Comparison of ENCODE assay signal across 8 mouse cellular contexts in the genomic region with DNA sequence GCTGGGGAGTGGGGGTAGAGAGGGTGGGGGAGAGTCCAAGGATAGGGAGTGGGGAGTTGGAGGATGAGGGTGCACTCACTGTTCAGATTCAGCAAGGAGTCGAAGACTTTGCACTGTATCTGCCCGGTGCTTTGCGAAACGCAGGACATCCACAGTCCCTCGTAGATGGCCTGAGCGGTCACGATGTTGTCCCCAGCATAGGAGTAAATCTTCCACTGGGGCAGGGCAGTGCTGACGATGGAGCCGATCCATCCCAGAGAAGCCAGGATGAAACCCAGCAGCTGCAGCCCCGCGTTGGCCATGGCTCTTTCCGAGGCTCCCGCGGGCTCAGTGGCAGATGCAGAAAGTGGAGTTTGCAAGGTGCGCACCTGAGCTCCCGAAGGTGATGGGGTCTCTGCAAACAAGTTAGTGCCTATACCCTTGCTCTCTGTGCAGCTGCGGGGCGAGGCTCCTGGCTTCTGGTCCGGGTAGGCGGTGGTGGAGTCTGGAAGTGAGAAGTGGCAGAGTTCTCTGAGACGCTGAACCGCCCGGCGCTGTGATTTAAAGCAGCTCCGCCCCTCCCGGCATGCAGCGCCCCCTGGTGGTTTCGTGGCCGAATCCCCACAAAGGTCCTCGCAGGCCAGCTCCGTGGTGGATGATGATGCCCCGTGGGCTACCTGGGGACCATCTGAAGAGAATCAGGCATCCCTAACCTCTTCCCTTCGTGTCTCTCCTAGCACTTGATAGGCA. TPM values are rescaled to one million over a fixed set of nuclear protein-coding genes. Genes with fewer than 3 reads are reported as not detected.
A peak's percentile ranks its signal among the peaks of the same experiment; 100 is the strongest.
DNase-seq lines count a peak whose midpoint lies in the region; ATAC-seq and TF ChIP-seq lines count a peak whose summit lies in the region.

Gene Cldn1 (minus strand): TSS at position 517 of the 729 bp plus-strand sequence.

- H3K27ac ChIP-seq in bone marrow, adult 2 months (ENCODE audit: control insufficient read depth, insufficient read depth, low read depth, low read length, poor library complexity): peak within 1 kb of the TSS; percentile 4; the same call in 1 of the 2 replicates
- no peak within 1 kb of the TSS; the same call in 1 of the 2 replicates for H3K27ac ChIP-seq in embryonic facial prominence, embryonic 14.5 days (replicated peaks; ENCODE audit: low read depth, low read length)
- H3K27ac ChIP-seq in heart, adult 2 months: no peak within 1 kb of the TSS
- H3K27ac ChIP-seq in limb, embryonic 12.5 days: no peak within 1 kb of the TSS
- H3K27ac ChIP-seq in midbrain, embryonic 14.5 days (replicated peaks; ENCODE audit: low read depth, low read length): no peak within 1 kb of the TSS
- H3K27ac ChIP-seq in small intestine, adult 2 months (ENCODE audit: insufficient read depth, low read depth, low read length): no peak within 1 kb of the TSS

- TF ChIP-seq EP300 in heart, adult 2 months (IDR thresholded peaks at IDR 0.05; ENCODE audit: insufficient read depth, low read depth, low read length): no peak

- H3K4me2 ChIP-seq in embryonic facial prominence, embryonic 14.5 days (ENCODE audit: low read depth, low read length): peak within 1 kb of the TSS; percentile 94
- peak within 1 kb of the TSS; percentile 82 for H3K4me2 ChIP-seq in limb, embryonic 12.5 days
- peak within 1 kb of the TSS; percentile 93 for H3K4me2 ChIP-seq in midbrain, embryonic 14.5 days (ENCODE audit: low read length)

- WGBS in bone marrow, adult 2 months: 5% methylated on average over 33 of the region's 33 CpGs
- 3% methylated on average over 33 of the region's 33 CpGs for WGBS in embryonic facial prominence, embryonic 14.5 days
- WGBS in heart, adult 2 months: 4% methylated on average over 33 of the region's 33 CpGs
- 3% methylated on average over 33 of the region's 33 CpGs for WGBS in limb, embryonic 12.5 days
- WGBS in midbrain, embryonic 14.5 days: 3% methylated on average over 33 of the region's 33 CpGs
- 4% methylated on average over 33 of the region's 33 CpGs for WGBS in small intestine, adult 2 months

- H3K9ac ChIP-seq in embryonic facial prominence, embryonic 14.5 days (ENCODE audit: low read depth, low read length): peak within 1 kb of the TSS; percentile 63
- no peak within 1 kb of the TSS; the same call in 1 of the 2 replicates for H3K9ac ChIP-seq in heart, adult 2 months (ENCODE audit: low read depth, low read length)
- peak within 1 kb of the TSS; percentile 61 for H3K9ac ChIP-seq in limb, embryonic 12.5 days (replicated peaks)
- H3K9ac ChIP-seq in midbrain, embryonic 14.5 days (replicated peaks; ENCODE audit: low read length): peak within 1 kb of the TSS; percentile 42; the same call in 1 of the 2 replicates

- TF ChIP-seq POLR2A in bone marrow, adult 2 months (IDR thresholded peaks at IDR 0.05; ENCODE audit: borderline replicate concordance, control insufficient read depth, low read depth, low read length): peak; percentile 39; the same call in 1 of the 2 replicates
- TF ChIP-seq POLR2A in heart, adult 2 months (IDR thresholded peaks at IDR 0.05; ENCODE audit: insufficient read depth, low read depth, low read length): no peak
- TF ChIP-seq POLR2A in small intestine, adult 2 months (IDR thresholded peaks at IDR 0.05; ENCODE audit: low read depth, low read length): no peak

- H3K27me3 ChIP-seq in embryonic facial prominence, embryonic 14.5 days (replicated peaks; ENCODE audit: control insufficient read depth, insufficient read depth, low read length): no peaks in the 10 kb centered on the region
- H3K27me3 ChIP-seq in heart, adult 2 months (ENCODE audit: control insufficient read depth, insufficient read depth, low read length): no peaks in the 10 kb centered on the region
- H3K27me3 ChIP-seq in limb, embryonic 12.5 days: peaks cover 11% of the 10 kb centered on the region; the same call in 1 of the 2 replicates
- no peaks in the 10 kb centered on the region for H3K27me3 ChIP-seq in midbrain, embryonic 14.5 days (ENCODE audit: control insufficient read depth, insufficient read depth, low read length)
- H3K27me3 ChIP-seq in small intestine, adult 2 months (ENCODE audit: control insufficient read depth, insufficient read depth, low read length): no peaks in the 10 kb centered on the region

- no peaks in the 10 kb centered on the region for H3K79me2 ChIP-seq in heart, adult 2 months (replicated peaks; ENCODE audit: control insufficient read depth, insufficient read depth, low read length)

- TF ChIP-seq CTCF in bone marrow, adult 2 months (IDR thresholded peaks at IDR 0.05; ENCODE audit: control insufficient read depth, insufficient read depth, low read length): peak; percentile 75
- TF ChIP-seq CTCF in heart, adult 2 months (IDR thresholded peaks at IDR 0.05): peak; percentile 88
- TF ChIP-seq CTCF in small intestine, adult 2 months (IDR thresholded peaks at IDR 0.05; ENCODE audit: extremely low read depth, insufficient read length, insufficient replicate concordance, low read depth, low read length): peak; percentile 60; the same call in 1 of the 2 replicates

- intact Hi-C loops in heart, adult 2 months (cut with DNase I): loop anchor here (2.0 kb wide), 2 partner anchors 137 to 405 kb away; no protein-coding TSS in a partner anchor

- ATAC-seq in embryonic facial prominence, embryonic 14.5 days (ENCODE audit: low read depth): peak; percentile 88
- peak; percentile 89 for ATAC-seq in limb, embryonic 12.5 days (ENCODE audit: insufficient number of reproducible peaks, insufficient read depth, low FRiP score, low TSS enrichment, low read depth)
- peak; percentile 79; the same call in 1 of the 2 replicates for ATAC-seq in midbrain, embryonic 14.5 days (ENCODE audit: low FRiP score, low TSS enrichment)
- ATAC-seq in inflammation-experienced regulatory T-cells, adult 6 months: no peak

- no peaks in the 10 kb centered on the region; the same call in 1 of the 2 replicates for H3K4me1 ChIP-seq in bone marrow, adult 2 months (ENCODE audit: control insufficient read depth, insufficient read depth, low read length)
- no peaks in the 10 kb centered on the region for H3K4me1 ChIP-seq in embryonic facial prominence, embryonic 14.5 days (ENCODE audit: control insufficient read depth, insufficient read depth, low read length)
- no peaks in the 10 kb centered on the region for H3K4me1 ChIP-seq in heart, adult 2 months (ENCODE audit: control insufficient read depth, insufficient read depth, low read length)
- H3K4me1 ChIP-seq in limb, embryonic 12.5 days (replicated peaks): no peaks in the 10 kb centered on the region
- H3K4me1 ChIP-seq in midbrain, embryonic 14.5 days (ENCODE audit: control insufficient read depth, insufficient read depth, low read length): 0 out of 2 replicates have a peak, but pooled peaks cover 5% of the 10 kb centered on the region
- H3K4me1 ChIP-seq in small intestine, adult 2 months (ENCODE audit: control insufficient read depth, insufficient read depth, insufficient read length, low read length): no peaks in the 10 kb centered on the region

- no peaks in the 10 kb centered on the region for H3K36me3 ChIP-seq in embryonic facial prominence, embryonic 14.5 days (ENCODE audit: control insufficient read depth, insufficient read depth, low read length)
- H3K36me3 ChIP-seq in heart, adult 2 months (ENCODE audit: control insufficient read depth, insufficient read depth, low read length): no peaks in the 10 kb centered on the region
- H3K36me3 ChIP-seq in limb, embryonic 12.5 days: no peaks in the 10 kb centered on the region
- H3K36me3 ChIP-seq in midbrain, embryonic 14.5 days (ENCODE audit: control insufficient read depth, insufficient read depth, low read length): no peaks in the 10 kb centered on the region
- H3K36me3 ChIP-seq in small intestine, adult 2 months (ENCODE audit: control insufficient read depth, insufficient read depth, low read length): no peaks in the 10 kb centered on the region

- H3K9me3 ChIP-seq in embryonic facial prominence, embryonic 14.5 days (ENCODE audit: control insufficient read depth, low read length): no peaks in the 10 kb centered on the region
- H3K9me3 ChIP-seq in limb, embryonic 12.5 days: no peaks in the 10 kb centered on the region
- no peaks in the 10 kb centered on the region for H3K9me3 ChIP-seq in midbrain, embryonic 14.5 days (ENCODE audit: control insufficient read depth, low read length)

- DNase-seq in embryonic facial prominence, embryonic 14.5 days (ENCODE audit: low spot score): peak; percentile 89
- DNase-seq in heart, adult 2 months: peak; percentile 54 to 83
- DNase-seq in kidney, adult 8-10 months: peak; percentile 74 to 86
- DNase-seq in midbrain, embryonic 14.5 days: peak; percentile 89

- peak within 1 kb of the TSS; percentile 77 for H3K4me3 ChIP-seq in bone marrow, adult 2 months (replicated peaks; ENCODE audit: control insufficient read depth, low read depth, low read length)
- H3K4me3 ChIP-seq in embryonic facial prominence, embryonic 14.5 days (ENCODE audit: low read depth, low read length): peak within 1 kb of the TSS; percentile 48
- H3K4me3 ChIP-seq in heart, adult 2 months: peak within 1 kb of the TSS; percentile 26
- H3K4me3 ChIP-seq in limb, embryonic 12.5 days (replicated peaks): peak within 1 kb of the TSS; percentile 48
- peak within 1 kb of the TSS; percentile 44 for H3K4me3 ChIP-seq in midbrain, embryonic 14.5 days (replicated peaks; ENCODE audit: low read depth, low read length)
- H3K4me3 ChIP-seq in small intestine, adult 2 months (ENCODE audit: low read depth, low read length): peak within 1 kb of the TSS; percentile 40

RNA-seq across cellular contexts. Expression of gene Cldn1, which starts in this region (rescaled TPM):
- 2.6 and 4.6 TPM in 2 replicates for polyA plus RNA-seq in bone marrow, adult 2 months (2011; ENCODE audit: insufficient read depth, insufficient read length, low replicate concordance, missing spikeins)
- 22.8 and 25.4 TPM in 2 replicates for polyA plus RNA-seq in embryonic facial prominence, embryonic 14.5 days (2014; fragmentation: Nextera tagmentation; extraction: Ambion mirVana)
- under 1 TPM; 0.31 to 0.36 TPM for total RNA-seq in heart, adult 2 months (2021)
- polyA plus RNA-seq in heart, adult 2 months (2012; rRNA removed): 0.49 and 0.67 TPM in 2 replicates
- 4.0 and 4.2 TPM in 2 replicates for polyA plus RNA-seq in limb, embryonic 12.5 days (2016; fragmentation: Nextera tagmentation; extraction: Ambion mirVana)
- 2.5 and 3.6 TPM in 2 replicates for polyA plus RNA-seq in midbrain, embryonic 14.5 days (2014; fragmentation: Nextera tagmentation; extraction: Ambion mirVana)
- polyA plus RNA-seq in small intestine, adult 2 months (2012; rRNA removed): 0.11 and 0.15 TPM in 2 replicates
- polyA plus RNA-seq in inflammation-experienced regulatory T-cells, adult 6 months (2017; shearing (Covaris generic)): not detected

Comparison
In these comparisons a context has a peak if more than half of its experiments do, and no peak if none do; other contexts are left out.
1. Peak in DNase-seq and H3K4me3 ChIP-seq in heart, adult 2 months; RNA of the gene not detected or under 1 TPM.
2. H3K4me3 ChIP-seq: peak in every context shown above with its lines; median percentile 77 in bone marrow, adult 2 months; 48 in embryonic facial prominence, embryonic 14.5 days; 48 in limb, embryonic 12.5 days; 44 in midbrain, embryonic 14.5 days; 40 in small intestine, adult 2 months; 26 in heart, adult 2 months.